Mouse (Mus musculus) frontal cortex, postnatal 14 days (tissue): ENCODE results near the gene Gm26992.

Experiments
- DNase-seq, 2 experiments: peaks; one replicate each; pipeline ENCODE4 v3.0.0; 2022; ENCODE audit warnings: low spot score in 2 of 2

The Gm26992 gene

GRCm38 (mm10) chrX:103484050-103484449 lies 62.2 kb downstream of the Gm26992 start:
- DNase-seq, result peak in 1 of 2 experiments; percentile 52

DNA sequence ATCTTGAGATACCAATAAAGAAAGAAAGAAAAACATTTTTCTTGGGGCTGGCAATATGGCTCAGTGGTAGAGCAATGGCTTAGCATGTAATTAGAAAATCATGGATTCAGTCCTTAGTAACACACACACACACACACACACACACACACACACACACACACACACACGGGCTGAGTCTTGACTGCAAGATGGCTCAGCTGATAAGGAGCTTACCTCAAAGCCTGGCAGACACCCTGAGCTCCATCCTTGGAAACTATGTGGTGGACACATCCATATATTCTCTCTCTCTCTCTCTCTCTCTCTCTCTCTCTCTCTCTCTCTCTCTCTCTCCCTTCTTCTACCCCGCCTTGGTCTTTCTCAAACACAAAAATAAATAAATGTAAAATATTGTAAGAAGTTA lies 69.0 kb downstream of the Gm26992 start:
- DNase-seq, result no peak

DNA sequence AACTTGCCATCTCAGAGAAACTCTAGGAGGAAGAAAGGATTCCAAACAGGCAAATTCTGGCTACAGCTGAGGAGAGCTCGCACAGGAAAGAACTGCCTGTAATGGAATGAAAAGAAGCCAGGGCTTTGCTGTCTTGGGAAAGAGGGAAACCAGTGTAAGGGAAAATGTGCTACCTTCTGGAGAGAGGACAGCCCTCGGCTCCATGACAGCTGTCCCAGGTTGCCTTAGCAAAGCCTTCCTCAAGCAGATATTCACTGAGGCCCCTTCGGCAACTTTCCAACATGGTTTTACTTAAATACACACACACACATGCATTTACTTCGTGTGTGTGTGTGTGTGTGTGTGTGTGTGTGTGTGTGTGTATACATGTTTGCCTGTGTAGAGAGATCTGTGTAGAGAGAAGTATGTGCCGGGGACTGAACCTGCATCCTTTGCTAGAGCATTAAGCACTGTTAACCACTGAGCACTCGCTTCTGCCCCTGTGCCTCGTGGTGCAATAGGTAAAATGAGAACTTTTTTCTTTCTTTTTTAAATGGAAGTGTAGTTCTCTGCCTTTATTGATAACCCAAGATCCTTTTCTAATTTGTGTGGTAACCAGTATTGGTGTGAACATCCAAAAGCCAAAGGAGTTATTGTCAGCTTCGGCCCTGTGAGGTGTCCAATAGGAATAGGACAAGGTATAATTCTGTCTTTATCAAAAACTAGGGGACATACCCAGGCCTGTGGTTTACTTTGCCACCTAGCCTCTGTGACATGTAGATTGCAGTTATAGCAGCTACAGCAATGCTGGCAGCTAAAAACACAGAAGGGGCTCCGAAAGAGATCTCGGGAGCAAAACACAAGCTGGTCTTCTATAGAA lies 70.8 kb downstream of the Gm26992 start:
- no peak for DNase-seq

DNA sequence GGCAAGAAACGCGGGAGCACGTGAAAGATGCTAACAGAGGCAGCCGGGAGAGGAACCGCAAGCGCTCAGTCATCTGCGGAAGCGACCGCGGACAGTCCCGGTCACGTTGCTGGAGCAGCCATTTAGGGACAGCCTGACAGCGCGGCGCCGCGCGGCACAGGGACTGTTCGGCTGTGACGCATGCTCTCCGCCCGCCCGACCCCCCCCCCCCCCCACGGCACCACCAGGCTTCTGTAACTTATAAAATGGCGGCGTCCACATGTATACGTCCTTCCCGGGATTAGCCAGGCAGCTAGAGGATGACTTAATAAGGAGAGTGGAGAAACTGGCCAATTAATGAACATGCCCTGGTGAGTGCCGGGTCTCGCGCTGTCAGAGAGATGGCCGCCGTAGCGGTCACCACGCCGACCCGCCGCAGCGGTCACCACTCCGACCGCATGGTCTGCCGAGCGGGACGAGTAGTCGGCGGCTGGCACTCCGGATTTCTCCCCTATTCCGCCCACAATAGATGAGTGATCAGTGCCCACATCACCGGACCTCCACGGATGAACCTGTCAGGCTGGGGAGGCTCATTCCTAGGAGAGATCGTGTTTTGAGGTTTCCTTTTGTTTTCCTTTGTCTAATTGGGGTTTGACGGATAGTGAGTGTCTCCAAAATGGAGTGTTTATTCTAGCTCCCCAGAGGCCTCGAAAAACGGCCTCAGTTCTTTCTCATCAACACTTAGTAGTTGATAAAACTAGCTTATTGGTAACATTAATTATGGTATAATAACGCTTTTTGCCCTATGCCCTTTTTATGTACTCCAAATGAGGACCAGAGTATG lies 71.8 kb downstream of the Gm26992 start:
- peak; percentile 60 to 63 for DNase-seq

GRCm38 (mm10) chrX:103499374-103499773 lies 77.6 kb downstream of the Gm26992 start:
- DNase-seq, result no peak

GRCm38 (mm10) chrX:103500137-103500536 lies 78.3 kb downstream of the Gm26992 start:
- DNase-seq, result no peak

GRCm38 (mm10) chrX:103508218-103508617 lies 86.4 kb downstream of the Gm26992 start:
- no peak for DNase-seq

- DNase-seq, result no peak
These were observed 87.6 kb downstream of the Gm26992 start for GRCm38 (mm10) chrX:103509168-103510019.

DNA sequence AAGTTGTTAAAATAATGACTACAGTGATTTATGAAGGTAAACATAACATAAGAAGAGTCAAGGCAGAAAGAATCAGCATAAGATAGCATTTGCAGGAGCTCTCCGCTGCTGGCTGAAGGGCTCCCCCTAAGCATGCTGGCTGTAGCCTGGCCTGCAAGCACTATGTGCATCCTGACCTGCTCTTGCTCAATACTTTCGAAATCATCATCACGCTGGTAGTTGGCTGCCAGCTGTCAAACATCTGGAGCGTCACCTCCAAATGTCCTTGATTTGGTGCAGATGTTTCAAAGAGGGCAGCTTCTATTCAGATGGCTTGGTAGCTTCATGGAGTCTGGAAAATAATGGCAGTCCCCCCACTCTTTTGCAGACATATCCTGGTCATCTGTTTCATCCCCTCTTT lies 93.0 kb downstream of the Gm26992 start:
- DNase-seq, result no peak

GRCm38 (mm10) chrX:103515346-103515745 lies 93.5 kb downstream of the Gm26992 start:
- no peak for DNase-seq

DNA sequence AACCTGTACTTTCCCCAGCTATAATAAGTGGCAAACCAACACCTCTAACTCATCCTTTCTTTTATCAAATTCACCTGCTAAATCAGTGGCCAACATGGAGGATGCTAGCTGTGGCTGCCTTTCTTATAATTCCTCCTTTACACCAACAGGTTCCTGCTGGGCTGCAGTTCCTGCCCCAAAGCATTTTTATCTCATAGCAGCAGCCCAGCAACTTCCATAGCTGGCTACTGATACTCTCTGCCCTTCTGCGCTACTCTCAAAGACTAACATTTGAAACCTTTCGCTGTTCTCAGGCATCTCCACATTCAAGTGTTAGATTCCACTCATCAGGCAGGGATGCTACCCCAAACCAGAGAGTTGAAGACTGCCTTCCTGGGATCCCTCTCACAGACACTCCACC lies 97.0 kb downstream of the Gm26992 start:
- DNase-seq, result no peak

DNA sequence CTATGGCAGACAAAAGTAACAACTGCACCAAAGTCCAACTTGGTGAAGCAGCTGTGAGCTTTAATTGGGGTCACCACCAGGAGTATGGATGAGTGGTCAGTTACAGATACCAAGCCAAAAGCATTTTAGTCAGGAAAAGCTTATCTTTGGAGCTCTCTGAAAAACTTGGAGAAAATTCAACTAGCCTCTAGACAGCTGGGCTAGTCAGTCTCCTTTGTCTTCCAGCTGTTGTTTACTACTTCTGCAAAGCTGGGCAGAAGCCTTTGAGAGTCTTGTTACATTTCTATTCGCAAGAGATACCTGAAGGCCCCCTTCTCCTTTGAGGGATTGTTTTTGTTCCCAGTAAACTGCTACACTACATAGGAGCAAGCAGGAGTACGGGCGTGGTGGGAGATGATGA lies 97.7 kb downstream of the Gm26992 start:
- no peak for DNase-seq

- no peak for DNase-seq
These were observed 99.5 kb downstream of the Gm26992 start for GRCm38 (mm10) chrX:103521221-103521716.

DNA sequence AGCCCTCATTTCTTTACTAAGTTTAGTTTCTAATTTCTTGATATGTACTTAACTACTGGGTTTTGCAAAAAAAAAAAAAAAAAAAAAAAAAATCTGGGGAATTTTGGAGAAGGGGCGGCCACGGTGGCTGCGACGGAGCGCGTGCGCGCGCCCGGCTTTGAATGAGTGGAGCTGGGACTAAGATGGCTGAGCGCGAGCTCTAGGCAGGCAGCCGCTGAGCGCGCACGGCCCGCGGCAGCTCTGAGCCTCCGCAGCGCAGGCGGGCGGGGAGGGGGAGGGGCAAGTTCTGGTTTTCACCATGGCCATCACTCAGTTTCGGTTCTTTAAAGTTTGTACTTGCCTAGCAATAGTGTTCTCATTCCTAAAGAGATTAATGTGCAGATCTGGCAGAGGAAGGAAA lies 107.4 kb downstream of the Gm26992 start:
- DNase-seq, result peak; percentile 53 to 67
